Mouse (Mus musculus) ES-Bruce4 (cell line): Measurements from ENCODE around the gene Vmn1r185.
"Not testable (repeated sequence)": the region's sequence is repeated elsewhere in the genome, so short reads cannot be mapped to it uniquely, and the experiment has no call there.

Experiments
- CTCF ChIP-seq: IDR thresholded peaks from one replicate; pipeline ENCODE4 v1.8.1; 2011; ENCODE audit warnings: low read depth, low read length
- POLR2A ChIP-seq: IDR thresholded peaks from one replicate; pipeline ENCODE4 v1.8.1; 2011; ENCODE audit warnings: low read length; ENCODE audit not compliant: insufficient read depth

GRCm38 (mm10) chr7:26618364-26618763, at the start of gene Vmn1r185:
- TF ChIP-seq CTCF, POLR2A: not testable (repeated sequence)
